Mouse (Mus musculus) natural killer cell, adult 2 months (primary cell): ENCODE measurements around the gene Churc1.
"Not testable (repeated sequence)": the region's sequence is repeated elsewhere in the genome, so short reads cannot be mapped to it uniquely, and the experiment has no call there.

ENCODE experiments used
- DNase-seq, 2 experiments: peaks; one replicate each; pipeline ENCODE4 v3.0.0; 2022; ENCODE audit warnings: low spot score in 2 of 2

Churc1 gene

DNA sequence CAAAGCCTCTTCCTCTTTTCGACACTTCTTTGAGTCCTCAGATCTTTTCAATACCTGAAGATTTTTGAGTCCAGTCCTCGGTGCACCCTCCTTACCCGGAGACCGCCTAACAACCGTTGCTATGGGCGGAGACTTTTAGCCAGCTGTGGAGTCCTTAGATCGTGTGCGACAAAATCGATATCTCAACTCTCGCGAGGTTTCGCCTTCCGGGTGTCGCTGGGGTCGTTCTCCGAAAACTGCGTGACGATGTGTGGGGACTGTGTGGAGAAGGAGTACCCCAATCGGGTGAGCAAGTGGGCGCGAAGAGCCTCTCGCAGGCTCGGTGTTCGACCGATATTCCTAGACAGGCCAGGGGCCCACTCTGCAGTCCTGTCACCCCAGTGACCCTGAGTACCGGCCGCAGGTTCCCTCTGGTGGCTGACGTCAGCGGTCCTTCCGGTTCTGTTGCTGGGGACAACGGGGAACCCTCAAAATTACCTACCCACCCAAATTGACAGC, at the start of gene Churc1, which contains the start of gene Fntb:
Gene Churc1, plus strand, starts transcription at position 185 of the 498 bp plus-strand sequence.
Gene Fntb, plus strand, starts transcription at position 236 of the 498 bp plus-strand sequence.
- DNase-seq, result peak; percentile 96 to 97

- no peak for DNase-seq
Measured at GRCm38 (mm10) chr12:76718384-76718783, 47.0 kb upstream of the Churc1 start.

GRCm38 (mm10) chr12:76720572-76720971, 44.8 kb upstream of the Churc1 start:
- no peak for DNase-seq

- DNase-seq, result no peak
Measured at GRCm38 (mm10) chr12:76722026-76722425, 43.3 kb upstream of the Churc1 start.

DNA sequence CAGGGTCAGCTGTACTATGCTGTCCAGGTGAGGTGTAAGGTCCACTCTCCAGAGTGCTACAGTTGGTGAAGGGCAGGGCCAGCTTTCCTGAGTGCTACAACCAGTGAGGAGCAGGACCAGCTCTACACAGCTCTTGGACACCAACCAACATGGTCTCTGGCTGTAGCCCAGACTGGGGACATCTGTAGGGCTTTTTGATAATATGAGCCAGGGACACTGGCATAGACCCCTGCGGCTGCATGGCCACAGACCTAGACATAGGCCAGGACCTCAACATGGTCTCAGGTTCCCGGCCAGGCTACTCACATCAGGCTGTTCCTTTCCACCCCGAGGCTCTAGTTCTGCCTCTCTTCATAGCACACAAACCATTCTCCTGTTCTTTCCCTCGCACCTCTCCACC, 37.4 kb upstream of the Churc1 start:
- DNase-seq, result no peak

DNA sequence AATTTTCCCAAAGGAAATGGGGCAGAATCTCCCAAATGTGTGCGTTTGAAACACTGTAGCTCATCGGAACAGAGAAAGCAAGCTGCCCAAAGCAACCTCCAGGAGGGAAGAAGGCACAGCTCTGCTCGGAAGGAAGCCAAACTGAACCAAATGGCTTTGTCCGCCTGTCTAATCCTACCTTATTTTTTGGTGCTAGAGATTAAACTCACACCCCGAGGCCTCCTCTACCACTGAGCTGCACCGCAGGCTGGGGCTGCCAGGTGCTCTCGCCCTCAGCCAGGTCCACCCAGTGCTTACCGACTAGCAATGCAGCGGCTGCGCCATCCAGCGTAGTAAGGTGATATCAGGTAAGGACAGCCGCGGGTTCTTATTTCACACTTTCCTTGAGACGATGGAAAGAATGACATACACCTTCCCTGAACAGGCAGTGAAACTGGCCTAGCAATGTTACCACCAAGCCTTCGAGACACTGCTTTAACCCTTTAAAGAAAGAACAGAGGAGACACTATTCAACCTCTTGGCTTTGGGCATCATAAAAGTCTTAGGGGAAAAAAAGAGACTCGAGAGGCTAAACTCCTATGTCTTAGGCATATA, 14.4 kb upstream of the Churc1 start:
- DNase-seq, result no peak

DNA sequence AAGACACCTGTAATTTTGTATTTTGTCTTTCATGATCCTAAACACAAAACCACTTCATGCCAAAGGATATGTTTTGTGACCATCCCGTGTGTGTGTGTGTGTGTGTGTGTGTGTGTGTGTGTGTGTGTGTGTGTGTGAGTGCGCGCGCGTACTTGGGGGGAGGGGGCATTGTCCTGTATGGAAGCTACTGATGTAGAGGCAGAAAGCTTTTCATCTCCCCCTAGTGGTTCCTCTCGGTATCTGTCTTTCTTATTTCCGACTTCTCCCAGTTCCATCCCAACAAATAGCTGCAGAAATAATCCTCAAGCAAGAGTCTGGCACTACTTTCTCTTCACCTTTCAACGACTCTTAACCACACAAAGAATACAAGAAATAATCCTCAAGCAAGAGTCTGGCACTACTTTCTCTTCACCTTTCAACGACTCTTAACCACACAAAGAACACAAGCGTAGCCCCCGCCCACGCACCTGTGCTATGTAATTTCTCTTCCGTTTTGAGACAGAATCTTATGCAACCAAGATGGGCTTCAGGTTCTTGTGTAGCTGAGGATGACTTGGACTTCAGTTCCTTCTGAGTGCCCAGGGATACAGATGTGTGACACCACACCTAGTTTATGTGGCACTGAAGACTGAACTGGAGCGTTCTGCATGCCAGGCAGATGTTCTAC, 12.6 kb upstream of the Churc1 start:
- DNase-seq, result peak in 1 of 2 experiments; percentile 42

- DNase-seq, result no peak
Measured at GRCm38 (mm10) chr12:76765901-76766630, 728 bp downstream of the Churc1 start.

GRCm38 (mm10) chr12:76770841-76771500, 5.6 kb downstream of the Churc1 start:
- no peak for DNase-seq

GRCm38 (mm10) chr12:76771540-76771939, 6.2 kb downstream of the Churc1 start:
- DNase-seq, result no peak

- no peak for DNase-seq
Measured at GRCm38 (mm10) chr12:76774652-76775051, 9.3 kb downstream of the Churc1 start.

DNA sequence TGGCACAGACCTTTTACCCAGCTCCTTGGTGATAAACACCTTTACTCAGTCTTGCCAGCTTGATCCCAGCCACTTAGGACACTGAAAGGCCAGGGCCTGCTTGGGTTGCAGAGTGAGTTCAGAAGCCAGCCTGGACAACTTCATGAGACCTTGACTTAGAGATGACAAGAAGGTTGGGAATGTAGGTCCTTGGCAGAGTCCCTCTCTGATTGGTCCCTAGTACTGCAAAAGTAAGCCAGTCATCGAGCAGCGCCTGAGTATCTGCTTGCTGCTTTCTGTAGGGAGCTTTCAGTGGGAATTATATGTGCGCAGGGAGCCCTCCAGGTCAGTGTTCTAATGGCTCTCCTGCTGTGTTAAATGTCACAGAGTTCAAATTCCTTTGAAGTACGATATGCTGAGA, 9.8 kb downstream of the Churc1 start:
- DNase-seq, result no peak

DNA sequence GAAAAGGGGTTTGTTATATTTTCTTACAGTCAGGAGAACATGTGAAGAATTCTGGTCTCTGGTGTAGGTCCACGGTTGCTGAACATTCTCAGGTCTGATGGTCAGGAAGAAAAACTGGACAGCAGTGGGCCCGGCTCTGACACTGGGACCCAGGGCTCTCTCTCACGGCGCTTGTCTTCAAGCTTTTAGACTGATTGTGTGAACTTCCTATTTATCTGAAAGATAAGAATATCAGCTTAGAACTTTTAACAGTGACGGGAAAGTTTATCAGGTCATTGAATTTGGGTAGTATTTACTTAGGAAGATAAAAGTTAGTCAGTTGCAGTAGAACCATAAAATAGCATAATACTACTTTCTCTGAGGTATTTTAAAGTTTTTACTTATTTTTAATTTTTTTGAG, 11.6 kb downstream of the Churc1 start:
- DNase-seq, result no peak

DNA sequence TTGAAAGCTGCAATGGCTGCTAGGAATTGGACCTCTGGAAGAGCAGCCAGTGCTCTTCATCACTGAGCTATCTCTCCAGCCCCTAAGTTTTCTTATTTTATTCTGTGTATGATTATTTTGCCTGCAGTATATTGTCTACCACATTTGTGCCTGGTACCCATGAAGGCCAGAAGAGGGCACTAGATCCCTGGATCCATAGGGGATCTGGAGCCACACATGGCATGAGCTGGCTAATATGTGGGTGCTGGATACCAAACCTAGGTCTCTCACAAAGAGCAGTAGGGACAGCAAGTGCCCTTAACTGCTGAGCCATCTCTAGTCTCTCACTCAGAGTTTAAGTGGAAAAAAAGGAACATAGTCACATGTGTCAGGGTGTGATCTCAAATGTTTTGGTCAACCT, 12.5 kb downstream of the Churc1 start:
- no peak for DNase-seq

DNA sequence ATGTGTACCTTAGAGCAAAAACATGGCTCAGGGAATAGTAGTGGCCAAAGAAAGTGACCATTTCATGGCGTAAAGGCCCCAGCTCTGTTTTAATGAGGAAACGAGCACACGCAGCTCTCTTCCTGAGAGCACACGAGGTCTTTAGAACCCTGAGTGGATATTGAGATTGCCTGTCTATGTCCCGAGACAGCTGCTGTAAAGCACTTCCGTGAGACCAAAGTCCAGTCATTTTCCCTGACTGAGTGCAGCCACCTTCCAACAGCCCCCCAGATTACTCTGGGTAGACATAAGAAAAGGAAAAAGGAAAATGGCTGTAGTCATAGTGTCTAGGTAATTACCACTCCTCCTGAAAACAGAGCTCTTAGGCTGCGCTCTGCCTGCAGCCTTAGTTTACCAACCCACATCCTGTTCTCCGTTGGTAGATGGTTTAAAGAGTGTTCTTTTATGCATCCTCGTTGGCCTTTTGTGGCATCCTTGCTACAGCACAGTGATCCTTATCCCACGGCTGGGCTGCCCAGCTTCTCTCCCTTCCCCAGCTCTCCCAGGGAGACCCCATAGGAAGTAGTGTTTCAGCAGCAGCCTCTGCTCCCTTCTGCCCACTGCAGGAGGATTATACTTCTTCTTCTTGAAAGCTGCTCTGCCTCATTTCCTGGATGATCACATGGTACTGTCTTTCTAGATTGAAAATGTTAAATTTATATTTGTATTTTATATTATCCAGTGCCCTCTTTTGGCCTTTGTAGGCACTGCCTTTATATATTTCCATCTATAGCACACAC, 13.2 kb downstream of the Churc1 start:
- no peak for DNase-seq

- no peak for DNase-seq
Measured at GRCm38 (mm10) chr12:76779951-76780350, 14.6 kb downstream of the Churc1 start.

GRCm38 (mm10) chr12:76780639-76781468, 15.5 kb downstream of the Churc1 start:
- no peak for DNase-seq

- no peak for DNase-seq
Measured at GRCm38 (mm10) chr12:76784056-76784619, 18.8 kb downstream of the Churc1 start.

DNA sequence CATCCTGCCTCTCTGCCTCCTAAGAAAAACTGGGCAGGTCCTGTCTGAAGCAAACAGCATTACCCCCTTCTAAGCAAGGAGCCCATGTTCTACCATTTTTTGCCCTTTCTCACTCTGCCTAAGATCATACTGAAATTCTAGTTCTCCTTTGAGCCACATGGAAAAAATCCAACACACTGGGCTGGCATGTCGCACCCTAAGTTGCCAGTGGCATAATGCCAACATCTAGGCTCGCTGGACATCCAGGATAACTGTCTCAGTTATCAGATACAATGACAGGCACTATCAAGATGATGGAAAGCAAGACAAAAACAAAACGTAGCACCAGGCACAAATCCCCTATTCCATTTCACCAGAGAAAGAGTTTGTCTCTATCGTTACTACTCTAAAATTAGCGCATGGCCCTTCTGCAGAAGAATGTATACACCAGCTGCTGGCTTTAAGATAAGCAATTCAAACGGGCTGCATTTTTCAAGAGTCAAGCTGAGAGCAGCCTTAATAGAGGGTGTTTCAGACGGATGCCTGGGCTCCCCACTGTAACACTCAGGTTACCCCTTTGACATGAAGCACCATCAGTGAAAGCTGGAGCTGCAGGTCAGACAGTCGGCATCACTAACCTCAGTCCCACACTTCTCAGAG, 25.2 kb downstream of the Churc1 start:
- DNase-seq, result no peak

GRCm38 (mm10) chr12:76792540-76792939, 27.2 kb downstream of the Churc1 start:
- DNase-seq, result not testable (repeated sequence)
